Mouse (Mus musculus) liver, postnatal 0 days (tissue): ENCODE results near the gene Sntb2.

ENCODE experiments used
- CTCF ChIP-seq: sonication (generic); IDR thresholded peaks from 2 replicates; pipeline ENCODE4 v1.5.1; 2016; ENCODE audit warnings: antibody characterized with exemption, low read depth
- EP300 ChIP-seq: IDR thresholded peaks from 2 replicates; pipeline ENCODE4 v1.6.1; 2016; ENCODE audit warnings: antibody characterized with exemption, low read depth, mild to moderate bottlenecking

GRCm38 (mm10) chr8:106959626-106960025 is 24.1 kb downstream of the Sntb2 start:
- no peak for TF ChIP-seq CTCF
- no peak for TF ChIP-seq EP300
